Mouse (Mus musculus): Measurements from ENCODE around the gene Kcnmb1.

- TF ChIP-seq CTCF (conservative IDR thresholded peaks at IDR 0.05; ENCODE audit: low read length) (no peak), NANOG (IDR thresholded peaks at IDR 0.05; ENCODE audit: borderline replicate concordance, low read length) (no peak), POU5F1 (IDR thresholded peaks at IDR 0.05; ENCODE audit: borderline replicate concordance, low read length) (no peak)
These were observed 2.6 kb downstream of the Kcnmb1 start for GRCm38 (mm10) chr11:33965380-33965779.

Measured in E14TG2a.4 (cell line).